Mouse (Mus musculus): ENCODE measurements around the gene Asic2.

The Asic2 gene

DNA sequence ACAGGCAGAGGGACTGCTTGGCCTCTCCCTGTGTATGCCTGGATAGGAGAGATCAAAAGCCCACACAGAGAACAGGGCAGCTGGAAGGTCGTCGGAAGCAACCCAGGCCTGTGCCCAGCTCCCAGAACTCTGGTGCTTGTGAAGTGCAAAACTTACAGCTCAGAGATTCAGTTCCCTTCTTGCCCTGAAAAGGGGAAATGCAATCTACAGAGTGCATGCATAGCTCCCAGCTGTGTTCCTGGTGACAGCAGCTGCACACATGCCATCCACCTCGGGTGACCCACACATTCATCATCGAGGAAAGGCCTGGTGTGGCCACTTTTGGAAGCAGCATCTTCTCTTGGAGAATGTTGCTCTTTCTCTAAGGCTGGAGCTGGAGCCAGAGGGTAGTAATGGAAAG, 13.9 kb downstream of the Asic2 start:
- DNase-seq: no peak

DNA sequence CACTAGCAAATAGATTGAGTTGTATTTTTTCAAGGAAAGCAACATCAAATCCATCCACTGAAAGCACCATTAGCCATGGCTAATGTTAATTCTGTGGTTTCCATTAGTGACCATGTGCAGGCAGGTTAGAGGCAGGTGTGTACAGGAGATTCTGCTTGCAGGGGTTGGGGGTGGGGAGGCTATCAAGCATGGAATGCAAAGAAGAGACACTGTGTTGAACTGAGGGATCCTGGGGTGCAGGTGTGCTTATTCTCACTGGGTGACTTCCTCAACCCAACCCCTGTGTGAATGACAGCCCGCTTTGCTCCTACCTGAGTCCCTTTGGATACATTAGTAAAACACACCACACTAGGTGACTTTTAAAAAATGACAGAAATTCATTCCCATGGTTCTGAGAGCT, 20.2 kb downstream of the Asic2 start:
- no peak for DNase-seq

GRCm38 (mm10) chr11:81942167-81942566, 26.1 kb downstream of the Asic2 start:
- no peak for DNase-seq

- DNase-seq: no peak
Observed at GRCm38 (mm10) chr11:81940988-81941387, 27.3 kb downstream of the Asic2 start.

GRCm38 (mm10) chr11:81937516-81937915, 30.7 kb downstream of the Asic2 start:
- no peak for DNase-seq

- DNase-seq: no peak
Observed at GRCm38 (mm10) chr11:81926393-81926792, 41.9 kb downstream of the Asic2 start.

DNA sequence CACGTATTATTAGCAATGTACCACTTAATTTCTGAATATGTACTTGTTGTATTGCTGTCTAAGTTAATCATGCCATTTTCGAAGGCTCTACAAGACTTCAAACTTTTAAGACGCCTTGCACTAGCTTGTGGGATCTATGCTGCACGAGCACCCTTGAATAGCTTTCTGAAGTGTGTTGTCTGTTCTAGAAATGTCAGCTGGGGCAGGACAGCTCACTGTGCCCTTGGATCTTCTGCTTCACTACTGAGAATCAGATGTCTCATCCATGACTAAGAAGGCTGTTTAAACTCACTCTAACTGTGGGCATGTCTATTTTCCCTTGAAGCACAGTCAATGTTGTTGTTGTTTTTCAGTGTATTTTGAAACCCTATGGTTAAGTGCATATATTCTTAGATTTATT, 44.6 kb downstream of the Asic2 start:
- DNase-seq: no peak

DNA sequence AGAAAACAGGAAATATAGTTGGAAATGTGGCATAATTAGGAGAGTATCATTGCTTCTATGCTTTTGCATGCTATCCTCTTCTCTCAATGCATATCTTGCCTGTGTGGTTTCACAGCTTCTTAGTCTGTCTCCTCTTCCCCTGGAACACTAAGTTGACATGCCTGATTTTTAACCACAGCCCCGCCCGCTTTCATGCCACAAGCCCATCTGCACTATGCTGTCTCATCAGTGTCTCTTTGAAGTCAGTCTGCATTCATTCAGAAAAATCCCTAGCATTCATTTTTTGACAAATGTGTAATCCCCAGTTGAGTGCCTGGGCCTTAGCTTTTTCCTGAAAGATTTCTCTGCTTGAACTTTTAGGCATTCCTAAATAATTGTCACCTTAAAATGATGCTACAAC, 45.2 kb downstream of the Asic2 start:
- DNase-seq: no peak

- no peak for DNase-seq
Observed at GRCm38 (mm10) chr11:81915501-81915900, 52.8 kb downstream of the Asic2 start.

- no peak for DNase-seq
Observed at GRCm38 (mm10) chr11:81913071-81913470, 55.2 kb downstream of the Asic2 start.

DNA sequence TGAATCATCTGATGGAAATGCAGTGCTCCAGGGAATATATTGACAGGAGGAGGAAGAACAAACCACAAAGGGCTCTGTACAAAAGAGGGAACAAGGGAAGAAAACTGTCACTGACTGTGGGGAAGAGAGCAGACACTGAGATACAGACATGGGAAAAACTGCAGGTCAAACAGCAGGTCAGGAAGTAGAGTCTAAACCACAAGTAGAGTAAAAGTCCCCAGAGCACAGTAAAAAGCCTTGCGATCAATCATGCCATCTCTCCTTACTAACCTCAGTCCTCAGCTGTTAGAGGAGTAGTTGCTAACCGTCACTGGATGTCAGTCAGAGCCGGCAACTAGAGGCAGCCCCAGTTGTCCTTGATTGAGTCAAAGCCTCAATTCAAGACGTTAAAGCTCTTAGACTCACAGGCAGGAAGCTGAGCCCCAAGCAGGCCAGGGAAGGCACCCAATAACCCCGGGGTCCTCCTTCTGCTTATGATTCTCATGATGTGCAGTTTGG, 58.8 kb downstream of the Asic2 start:
- DNase-seq: no peak

DNA sequence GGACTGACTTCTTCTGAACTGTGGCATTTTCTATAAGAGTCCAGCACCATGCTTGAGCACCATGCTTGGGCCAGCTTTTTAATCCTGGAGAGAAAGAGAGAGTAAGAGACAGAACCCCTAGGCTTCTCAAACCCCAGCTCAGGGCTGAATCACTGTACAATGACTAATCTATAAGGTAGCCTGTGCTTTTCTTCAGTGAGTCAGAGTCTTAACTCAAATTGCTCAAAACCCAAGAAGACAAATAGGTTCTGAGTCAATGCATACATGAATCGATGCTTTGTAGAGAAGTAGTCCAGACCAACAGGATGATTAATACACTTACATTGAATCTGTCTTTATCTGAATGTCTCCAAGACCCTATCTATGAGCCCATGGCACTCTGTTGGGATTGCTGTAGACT, 59.5 kb downstream of the Asic2 start:
- no peak for DNase-seq

GRCm38 (mm10) chr11:81902318-81902717, 65.9 kb downstream of the Asic2 start:
- DNase-seq: no peak

DNA sequence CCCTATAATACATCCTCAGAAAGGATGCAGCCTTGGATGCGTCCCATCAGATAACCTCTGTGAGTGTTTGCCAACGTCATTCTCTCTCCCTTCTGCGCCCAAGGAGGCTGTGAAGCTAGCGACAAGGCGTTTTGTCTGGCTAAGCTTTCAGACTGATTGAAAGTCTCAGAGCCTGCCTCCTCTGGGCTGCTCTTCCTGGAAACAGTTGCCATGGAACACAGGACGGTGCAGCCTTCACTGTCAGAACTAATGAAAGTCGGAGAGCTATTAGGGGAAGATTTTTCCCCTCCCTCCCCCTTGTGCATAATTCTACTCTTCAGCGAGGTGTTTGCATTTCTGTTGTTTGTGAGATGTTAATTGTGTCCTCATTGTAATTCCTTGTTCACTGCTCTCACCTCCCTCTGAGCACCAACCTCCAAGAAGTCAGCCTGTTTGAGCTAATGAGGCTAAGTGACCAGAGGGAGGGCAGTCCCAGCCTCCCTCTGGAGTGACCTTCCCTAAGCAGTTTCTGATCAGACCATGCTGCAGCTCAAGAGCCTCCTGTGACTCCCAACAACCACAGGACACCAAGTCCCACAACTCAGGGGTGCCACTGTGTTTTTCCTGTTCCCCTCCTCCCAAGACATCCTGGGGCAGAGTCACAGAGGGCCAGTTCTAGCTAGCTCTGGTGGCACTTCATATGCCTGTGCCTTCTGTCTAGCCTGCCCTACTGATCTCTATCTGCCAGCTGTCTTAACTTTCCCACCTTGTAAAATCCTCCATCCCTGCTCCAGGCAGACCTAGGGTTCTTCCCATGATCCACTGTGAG, 70.5 kb downstream of the Asic2 start:
- DNase-seq: no peak

DNA sequence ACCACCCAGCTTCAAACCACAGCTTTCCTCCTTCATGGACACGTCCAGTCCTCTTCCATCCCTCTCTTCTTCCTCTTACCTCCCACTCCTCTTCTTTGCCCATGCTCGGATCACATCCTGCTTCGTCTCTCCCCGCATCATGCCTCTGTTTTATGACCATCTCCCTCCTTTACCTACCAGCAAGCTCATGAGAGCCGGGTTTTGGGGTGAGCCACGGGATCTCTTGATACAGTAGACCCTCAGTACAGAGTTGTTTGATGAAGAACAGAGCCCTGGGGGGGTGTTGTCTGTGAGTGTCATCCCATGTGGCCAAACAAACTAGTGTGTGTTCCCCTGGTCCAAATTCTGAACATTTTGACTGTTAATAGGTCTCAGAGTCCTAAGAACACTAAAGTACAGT, 71.7 kb downstream of the Asic2 start:
- no peak for DNase-seq

GRCm38 (mm10) chr11:81871506-81872213, 96.6 kb downstream of the Asic2 start:
- no peak for DNase-seq

GRCm38 (mm10) chr11:81865661-81866382, 102.4 kb downstream of the Asic2 start:
- DNase-seq: no peak

GRCm38 (mm10) chr11:81860250-81860972, 107.8 kb downstream of the Asic2 start, which contains the start of gene 5530401A14Rik:
Gene 5530401A14Rik (plus strand): TSS chr11:81860673.
- DNase-seq: no peak

- DNase-seq: no peak
Observed at GRCm38 (mm10) chr11:81847773-81848490, 120.3 kb downstream of the Asic2 start.

GRCm38 (mm10) chr11:81845686-81846036, 122.6 kb downstream of the Asic2 start:
- no peak for DNase-seq

- DNase-seq: no peak
Observed at GRCm38 (mm10) chr11:81845010-81845685, 123.1 kb downstream of the Asic2 start.

GRCm38 (mm10) chr11:81841001-81841400, 127.3 kb downstream of the Asic2 start:
- no peak for DNase-seq
